Mouse (Mus musculus) activated CD4-positive, CD25-positive, alpha-beta regulatory T cell, adult 4 months (primary cell): Measurements from ENCODE around the gene Gm20661. TPM values are rescaled to one million over a fixed set of nuclear protein-coding genes. Genes with fewer than 3 reads are reported as not detected.

Experiments
- ATAC-seq: one replicate; pipeline ENCODE4 v1.8.0; 2017
- polyA plus RNA-seq, 2 experiments: library from polyadenylated mRNA; unstranded; fragments of 100-300 nt; shearing (Covaris generic); gene quantifications; one replicate each; pipeline ENCODE4 v1.2.1; 2017

The Gm20661 gene
- polyA plus RNA-seq, 2 experiments from 2014 or later: not detected

GRCm38 (mm10) chr9:107968531-107968930 is 14.3 kb upstream of the Gm20661 start:
- ATAC-seq: no peak

GRCm38 (mm10) chr9:107970311-107970710 is 12.5 kb upstream of the Gm20661 start:
- ATAC-seq: no peak

DNA sequence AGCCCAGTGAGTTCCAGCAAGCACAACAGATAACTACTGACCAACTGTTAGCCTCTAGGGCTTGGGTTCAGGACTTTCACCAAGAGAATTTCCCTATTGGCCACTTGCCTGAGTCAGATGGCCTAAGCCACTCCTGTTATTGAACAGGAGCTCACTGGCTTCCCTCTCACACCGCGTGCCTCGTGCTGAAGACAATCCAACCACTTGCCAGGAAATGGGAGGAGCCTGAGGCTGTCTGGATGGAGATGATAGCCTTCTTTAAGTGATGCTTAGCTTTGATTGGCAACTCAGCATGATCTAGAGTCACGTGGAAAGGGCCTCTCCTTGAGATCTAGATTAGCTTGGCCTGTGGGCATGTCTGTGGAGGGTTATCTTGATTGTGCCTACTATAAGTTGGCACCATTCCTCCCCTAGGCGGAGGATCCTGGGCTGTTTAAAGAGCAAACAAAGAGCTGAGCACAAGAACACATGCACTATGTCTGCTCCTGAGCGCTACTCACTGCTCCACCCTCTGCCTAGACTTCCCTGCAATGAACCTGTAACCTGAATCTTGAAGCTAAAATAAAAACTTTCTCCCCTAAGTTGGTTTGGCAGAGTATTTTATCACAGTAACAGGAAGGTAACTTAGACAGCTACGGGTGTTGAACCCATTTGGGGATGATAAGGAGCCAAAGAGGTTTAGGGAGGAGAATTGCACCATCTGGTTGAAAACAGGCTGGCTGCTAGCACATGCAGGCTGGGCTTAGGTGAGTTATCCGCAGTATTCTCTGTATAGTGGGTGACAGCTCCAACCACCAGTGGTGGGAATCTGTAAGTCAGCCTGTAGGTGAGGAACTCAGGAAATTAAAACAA is 10.9 kb upstream of the Gm20661 start:
- ATAC-seq: no peak

- ATAC-seq: no peak
Measured at GRCm38 (mm10) chr9:107974491-107975171, 8.2 kb upstream of the Gm20661 start.

GRCm38 (mm10) chr9:107975399-107976386 is 7.2 kb upstream of the Gm20661 start, which contains the start of gene Uba7:
Gene Uba7, plus strand, starts transcription at chr9:107975505.
- ATAC-seq: peak; percentile 90

DNA sequence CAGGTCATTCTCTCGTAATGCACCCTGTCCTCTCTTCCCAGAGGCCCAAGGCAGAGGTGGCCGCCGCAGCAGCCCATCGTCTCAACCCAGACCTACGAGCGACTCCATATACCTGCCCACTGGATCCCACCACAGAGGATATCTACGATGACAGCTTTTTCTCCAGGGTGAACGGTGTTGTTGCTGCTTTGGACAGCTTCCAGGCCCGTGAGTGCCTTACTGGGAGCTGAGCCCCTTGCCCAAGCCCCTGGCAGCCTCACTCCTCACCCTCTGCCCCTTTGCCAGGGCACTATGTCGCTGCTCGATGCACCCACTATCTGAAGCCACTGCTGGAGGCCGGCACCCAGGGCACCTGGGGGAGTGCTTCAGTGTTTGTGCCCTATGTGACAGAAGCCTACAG is 4.0 kb upstream of the Gm20661 start:
- ATAC-seq: no peak

DNA sequence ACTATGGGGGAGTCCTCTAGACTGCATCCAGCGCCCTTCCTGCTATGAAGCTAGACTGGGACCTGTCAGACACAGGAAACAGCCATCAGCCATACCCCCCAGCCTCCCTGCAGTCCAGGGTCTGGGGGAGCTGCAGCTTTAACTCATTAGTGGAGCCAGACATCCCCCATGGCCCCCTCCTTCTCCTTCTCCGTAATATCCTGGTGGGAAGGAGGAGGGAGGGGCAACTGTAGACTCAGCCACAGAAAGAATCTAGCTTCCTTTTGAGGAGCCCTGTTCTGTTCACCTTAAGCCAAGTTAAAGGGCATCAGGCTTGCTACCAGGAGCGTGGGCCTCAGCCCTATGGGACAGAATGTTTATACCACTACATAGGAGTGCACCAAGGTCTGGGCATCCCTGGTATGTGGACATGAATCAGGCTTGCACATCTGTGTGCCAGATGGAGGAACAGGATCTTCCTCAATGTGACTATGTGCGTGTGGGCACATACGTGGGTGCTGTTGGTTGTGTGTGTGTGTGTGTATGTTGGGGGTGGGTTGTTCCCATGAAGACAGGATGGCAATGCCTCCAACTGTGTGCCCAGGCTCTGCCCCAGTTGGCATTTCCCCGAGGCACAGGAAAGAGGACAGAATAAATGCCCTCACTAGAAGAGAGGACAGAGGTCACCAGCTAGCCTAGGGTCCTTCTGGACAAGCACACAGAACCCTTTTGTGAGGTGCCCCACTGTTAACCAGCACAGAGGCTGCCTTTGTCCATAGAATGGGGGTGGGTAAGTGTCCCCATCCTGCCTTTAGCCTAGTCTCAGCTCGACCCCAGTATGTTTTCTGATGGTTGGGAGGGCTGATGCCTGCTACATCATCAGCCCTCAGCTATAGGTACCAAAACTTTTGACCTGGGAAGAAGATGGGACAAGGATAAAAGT is 913 bp upstream of the Gm20661 start:
- no peak for ATAC-seq

DNA sequence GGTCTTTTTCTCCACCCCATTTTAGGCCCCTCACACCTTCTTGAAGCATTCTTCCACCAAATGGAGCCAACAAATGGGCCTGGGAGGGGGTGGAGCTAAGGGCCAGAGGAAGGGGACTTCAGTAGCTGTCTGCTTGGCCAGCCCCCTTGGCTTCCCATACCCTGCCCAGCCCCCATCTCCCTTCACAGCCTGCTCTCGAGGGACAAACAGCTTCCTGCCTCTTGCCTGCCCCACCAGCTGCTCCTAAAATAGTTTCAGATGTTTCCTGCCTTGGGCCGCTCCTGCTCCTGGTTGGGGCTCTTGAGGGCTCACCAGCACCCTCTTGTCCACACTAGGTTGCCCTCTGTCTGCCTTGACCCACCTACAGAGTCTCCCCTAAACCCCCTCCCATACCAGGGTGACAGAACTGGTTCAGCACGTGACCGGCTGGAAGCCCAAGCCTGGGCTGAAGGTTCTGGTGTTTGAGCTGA is 598 bp downstream of the Gm20661 start:
- ATAC-seq: no peak

- no peak for ATAC-seq
Measured at GRCm38 (mm10) chr9:107984052-107984753, 1.3 kb downstream of the Gm20661 start.

DNA sequence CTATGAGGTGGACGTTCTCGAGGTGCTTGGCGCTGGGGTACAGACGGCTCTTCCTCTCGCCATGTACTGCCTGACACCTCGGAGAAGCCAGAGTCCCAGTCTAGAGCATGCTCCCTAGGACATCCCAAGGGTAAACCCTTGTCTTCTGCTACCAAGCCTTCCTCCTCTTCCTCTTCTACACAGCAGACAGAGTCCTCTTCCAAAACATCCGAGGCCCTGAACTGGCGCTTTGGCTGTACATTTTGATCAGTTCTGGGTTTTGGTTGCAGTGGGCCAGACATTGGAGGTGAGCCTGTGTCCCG is 1.8 kb downstream of the Gm20661 start:
- ATAC-seq: no peak

DNA sequence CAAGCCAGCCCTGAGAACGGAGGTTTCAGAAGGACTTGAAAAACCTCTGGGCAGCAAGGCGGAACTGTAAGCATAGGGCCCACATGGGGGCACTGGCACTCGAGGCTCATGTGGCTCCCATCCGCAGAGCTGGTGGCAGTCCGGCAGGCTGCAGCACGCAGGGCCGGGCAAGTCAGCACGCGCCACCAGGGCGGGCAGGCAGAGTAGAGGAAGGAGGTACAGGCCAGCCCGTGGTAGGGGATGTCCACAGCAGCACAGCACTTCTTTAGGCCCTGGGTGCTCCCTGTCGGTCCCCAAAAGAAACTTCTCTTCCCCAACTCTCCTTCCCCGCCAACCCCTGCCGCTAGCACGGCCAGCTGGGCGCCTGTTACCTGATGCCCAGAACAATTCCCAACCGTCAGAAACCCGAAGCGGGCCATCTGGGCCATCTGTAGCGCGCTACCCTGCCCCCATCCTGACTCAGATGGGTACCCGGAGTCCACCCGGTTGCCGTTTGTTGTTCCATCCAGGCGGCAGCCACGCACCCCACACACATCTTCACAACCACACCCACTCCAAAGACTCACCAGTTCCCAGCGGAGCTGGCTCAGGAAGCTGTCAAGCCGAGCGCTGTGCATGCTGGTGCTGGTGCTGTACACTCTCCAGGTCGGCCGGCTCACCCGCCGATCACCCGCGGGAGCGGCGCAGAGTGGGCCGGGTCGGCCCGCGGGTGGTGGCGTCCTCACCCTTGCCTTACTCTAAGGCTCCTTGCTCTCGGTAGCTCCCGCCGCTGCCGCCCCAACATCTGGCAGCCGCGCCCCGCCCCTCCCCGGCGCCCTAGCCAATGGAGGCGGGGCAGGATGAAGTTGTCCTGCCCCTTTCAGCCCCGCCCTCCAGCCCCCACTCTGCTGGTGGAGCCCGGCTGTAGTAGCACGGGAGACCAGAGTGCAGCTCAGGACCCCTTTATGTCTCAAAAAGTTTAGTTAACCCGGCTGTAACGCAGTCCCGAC is 2.6 kb downstream of the Gm20661 start, which contains the start of gene Inka1:
Gene Inka1 (minus strand): TSS at position 749 of the 989 bp plus-strand sequence.
- peak; percentile 77 for ATAC-seq

- peak; percentile 32 for ATAC-seq
Measured at GRCm38 (mm10) chr9:107986376-107986775, 3.5 kb downstream of the Gm20661 start.

DNA sequence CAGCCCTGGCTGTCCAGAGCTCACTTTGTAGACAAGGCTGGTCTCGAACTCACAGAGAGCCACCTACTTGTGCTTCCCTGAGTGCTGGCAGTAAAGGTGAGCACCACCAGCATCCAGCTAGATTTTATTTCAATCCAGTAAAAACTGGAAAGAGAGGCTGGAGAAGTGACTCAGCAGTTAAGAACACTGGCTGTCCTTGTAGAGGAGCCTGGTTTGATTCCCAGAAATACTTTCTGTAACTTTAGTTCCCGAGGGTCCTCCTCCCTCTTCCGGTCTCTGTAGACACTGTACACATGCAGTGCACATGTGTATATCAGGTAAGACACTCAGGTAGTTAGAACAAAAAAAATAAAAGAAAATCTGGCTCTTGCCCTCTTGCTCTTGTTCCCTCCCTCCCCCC is 5.1 kb downstream of the Gm20661 start:
- ATAC-seq: no peak

DNA sequence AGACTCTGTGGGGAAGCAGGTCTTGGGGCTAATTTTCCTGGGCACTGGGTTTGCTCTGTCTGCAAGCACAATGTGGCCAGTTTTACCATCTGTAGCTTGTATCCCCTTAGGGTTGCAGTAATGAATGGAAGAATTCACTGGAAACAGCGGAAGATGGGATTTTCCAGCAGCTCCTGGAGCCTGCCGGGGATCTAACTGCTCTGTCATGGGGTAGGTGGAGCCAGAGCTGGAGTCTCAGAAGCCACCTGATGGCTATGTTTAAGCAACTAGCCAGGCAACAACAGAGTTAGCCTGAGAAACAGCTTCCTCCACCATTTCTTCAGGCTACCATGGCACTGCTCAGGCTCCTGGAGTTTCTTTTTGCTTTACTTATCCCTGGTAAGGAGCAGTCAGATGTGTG is 9.3 kb downstream of the Gm20661 start, which contains the start of gene Cdhr4:
Gene Cdhr4 (plus strand): TSS at position 301 of the 400 bp plus-strand sequence.
- no peak for ATAC-seq

DNA sequence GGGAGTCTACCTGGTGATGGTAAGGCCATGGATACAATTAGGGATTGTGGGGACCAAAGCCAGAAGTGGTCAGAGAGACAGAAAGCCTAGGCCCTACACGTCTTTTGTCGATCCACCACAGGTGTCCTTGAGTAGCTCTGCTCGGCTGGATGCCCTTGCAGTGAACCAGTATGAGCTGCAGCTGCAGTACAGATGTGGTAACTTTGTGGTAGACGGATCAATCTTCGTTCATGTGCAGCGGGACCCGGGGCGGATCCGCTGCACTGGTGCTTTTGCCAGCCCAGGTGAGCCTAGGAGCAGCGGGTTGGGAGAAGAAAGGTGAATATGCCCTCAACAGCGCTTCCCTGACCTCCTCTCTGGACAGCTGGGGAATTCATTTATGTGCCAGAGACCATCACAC is 10.2 kb downstream of the Gm20661 start:
- ATAC-seq: no peak

DNA sequence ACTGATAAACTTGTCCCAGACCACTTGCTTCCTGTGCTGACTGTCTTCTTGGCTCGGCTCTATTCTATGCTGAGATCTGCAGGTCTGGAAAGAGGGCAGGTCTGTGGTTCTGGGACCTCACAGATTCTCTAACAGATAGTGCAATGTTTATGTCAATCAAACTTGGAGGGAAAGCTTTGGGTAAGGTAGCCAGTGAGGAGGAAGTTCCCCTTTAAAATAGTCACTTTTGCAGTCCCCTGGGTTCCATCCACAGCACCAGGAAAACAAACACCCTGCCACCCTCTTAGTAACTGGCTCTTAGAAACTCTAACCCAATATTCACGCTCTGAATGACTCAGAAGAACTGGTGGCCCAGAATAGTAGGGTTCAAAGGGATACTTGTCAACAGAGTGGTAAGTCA is 11.6 kb downstream of the Gm20661 start:
- ATAC-seq: no peak

GRCm38 (mm10) chr9:107995513-107995912 is 12.7 kb downstream of the Gm20661 start:
- ATAC-seq: no peak

DNA sequence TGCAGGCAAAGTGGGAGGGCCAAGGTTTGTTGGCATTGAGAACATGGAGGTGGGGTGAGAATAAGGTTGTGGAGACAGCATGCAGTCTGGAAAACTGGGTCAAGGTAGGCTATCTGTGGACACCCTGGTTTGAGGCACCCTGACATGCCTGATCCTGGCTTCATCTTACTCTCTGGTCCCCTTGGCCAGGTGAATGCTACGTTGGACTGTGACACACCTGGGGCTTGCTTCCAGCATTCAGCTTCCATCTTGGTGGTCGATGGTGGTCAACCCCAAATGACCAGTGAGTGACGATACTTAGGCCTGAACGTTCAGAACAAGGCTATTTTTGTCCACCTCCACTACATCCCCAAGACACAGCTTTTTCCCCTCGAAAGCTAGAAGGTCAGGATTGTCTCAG is 13.2 kb downstream of the Gm20661 start, which contains the start of gene Gm20662:
Gene Gm20662 (plus strand): TSS at position 301 of the 400 bp plus-strand sequence.
- no peak for ATAC-seq
